12 mouse cellular contexts compared by ENCODE assay signal in genomic region chr4:106953760-106954159, GRCm38 (mm10). TPM values are rescaled to one million over a fixed set of nuclear protein-coding genes. Genes with fewer than 3 reads are reported as not detected.
DNase-seq lines count a peak whose midpoint lies in the region; ATAC-seq and TF ChIP-seq lines count a peak whose summit lies in the region.
"Had no signal": no experiment of that assay in that cellular context is flagged by ENCODE, and none has a peak within 500 bp of the region (broad histone marks: within the 10 kb centered on the region; RNA-seq: fewer than 3 reads in every experiment).

No protein-coding gene starts in this region.

- H3K4me2 ChIP-seq in heart, embryonic 13.5 days: no peak overlapping the region
- H3K4me2 ChIP-seq in hindbrain, embryonic 12.5 days (replicated peaks): no peak overlapping the region
- H3K4me2 ChIP-seq in stomach, postnatal 0 days (replicated peaks; ENCODE audit: low read depth): no peak overlapping the region

- H3K9ac ChIP-seq in heart, embryonic 13.5 days: peak overlapping the region; percentile 3
- H3K9ac ChIP-seq in hindbrain, embryonic 12.5 days: no peak overlapping the region
- no peak overlapping the region for H3K9ac ChIP-seq in stomach, postnatal 0 days (ENCODE audit: low read length)

- H3K36me3 ChIP-seq in heart, embryonic 13.5 days: no peaks in the 10 kb centered on the region
- H3K36me3 ChIP-seq in hindbrain, embryonic 12.5 days: 0 out of 2 replicates have a peak, but pooled peaks cover 4% of the 10 kb centered on the region
- H3K36me3 ChIP-seq in stomach, postnatal 0 days (ENCODE audit: control insufficient read depth, insufficient read depth, low read length): no peaks in the 10 kb centered on the region

- ATAC-seq in heart, embryonic 13.5 days (ENCODE audit: extremely low read depth, insufficient number of reproducible peaks, low FRiP score, low TSS enrichment): no peak
- no peak for ATAC-seq in hindbrain, embryonic 12.5 days (ENCODE audit: low FRiP score)
- ATAC-seq in stomach, postnatal 0 days (ENCODE audit: low FRiP score, low TSS enrichment): no peak

- 72% methylated on average over 5 of the region's 5 CpGs for WGBS in heart, embryonic 13.5 days
- 82% methylated on average over 5 of the region's 5 CpGs for WGBS in hindbrain, embryonic 12.5 days
- 71% methylated on average over 5 of the region's 5 CpGs for WGBS in stomach, postnatal 0 days

- no peak overlapping the region for H3K4me3 ChIP-seq in heart, embryonic 13.5 days
- H3K4me3 ChIP-seq in hindbrain, embryonic 12.5 days: no peak overlapping the region
- H3K4me3 ChIP-seq in stomach, postnatal 0 days (ENCODE audit: low read depth, low read length): no peak overlapping the region
- H3K4me3 ChIP-seq: myocyte had no signal

- peaks cover 89% of the 10 kb centered on the region for H3K4me1 ChIP-seq in heart, embryonic 13.5 days
- H3K4me1 ChIP-seq in hindbrain, embryonic 12.5 days: peaks cover 91% of the 10 kb centered on the region
- H3K4me1 ChIP-seq in stomach, postnatal 0 days (replicated peaks; ENCODE audit: control insufficient read depth, insufficient read depth): peaks cover 15% of the 10 kb centered on the region

- TF ChIP-seq CTCF in stomach, postnatal 0 days (IDR thresholded peaks at IDR 0.05; ENCODE audit: low read depth): no peak

- DNase-seq in heart, adult 9 months (ENCODE audit: low spot score in 2 of 2): no peak
- DNase-seq in Muller cell, postnatal 12 days (ENCODE audit: inconsistent ontology term): peak; percentile 70
- peak; percentile 83 to 85 for DNase-seq in cerebellum, adult 18-20 months
- no peak for DNase-seq in testis, postnatal 10 days (ENCODE audit: low spot score)
- DNase-seq in embryo, embryonic 11 days: no peak
- DNase-seq in stomach, postnatal 0 days (ENCODE audit: low spot score): no peak
- DNase-seq: kidney, adult 9 months; lung, adult 2 months; thymus, adult 18-20 months had no signal

- no peaks in the 10 kb centered on the region for H3K9me3 ChIP-seq in heart, embryonic 13.5 days
- H3K9me3 ChIP-seq in hindbrain, embryonic 12.5 days (replicated peaks): no peaks in the 10 kb centered on the region
- no peaks in the 10 kb centered on the region for H3K9me3 ChIP-seq in stomach, postnatal 0 days (ENCODE audit: control insufficient read depth, low read length)

- H3K27ac ChIP-seq in heart, embryonic 13.5 days (replicated peaks): peak overlapping the region; percentile 77
- H3K27ac ChIP-seq in hindbrain, embryonic 12.5 days: peak overlapping the region; percentile 49; the same call in 1 of the 2 replicates
- H3K27ac ChIP-seq in stomach, postnatal 0 days (replicated peaks): no peak overlapping the region

- H3K27me3 ChIP-seq in heart, embryonic 13.5 days (replicated peaks): no peaks in the 10 kb centered on the region
- no peaks in the 10 kb centered on the region for H3K27me3 ChIP-seq in hindbrain, embryonic 12.5 days
- H3K27me3 ChIP-seq in stomach, postnatal 0 days (ENCODE audit: control insufficient read depth, insufficient read depth, low read length): no peaks in the 10 kb centered on the region

- no peak for TF ChIP-seq EP300 in stomach, postnatal 0 days (optimal IDR thresholded peaks at IDR 0.05)

RNA-seq across cellular contexts. Expression of gene Ssbp3, which starts 43.3 kb away (rescaled TPM):
- polyA plus RNA-seq in heart, embryonic 13.5 days (2015; fragmentation: Nextera tagmentation; extraction: Ambion mirVana): 59.8 and 61.9 TPM in 2 replicates
- 285 and 302 TPM in 2 replicates for polyA plus RNA-seq in hindbrain, embryonic 12.5 days (2016; fragmentation: Nextera tagmentation; extraction: Ambion mirVana)
- polyA plus RNA-seq in stomach, postnatal 0 days (2015; fragmentation: Nextera tagmentation; extraction: Ambion mirVana): 39.3 and 50.0 TPM in 2 replicates

Comparison
In these comparisons a context has a peak if more than half of its experiments do, and no peak if none do; other contexts are left out.
1. DNase-seq: peak in Muller cell, postnatal 12 days (single experiment) and cerebellum, adult 18-20 months (2 of 2); none in heart, adult 9 months (0 of 2), testis, postnatal 10 days (single experiment), embryo, embryonic 11 days (single experiment) and stomach, postnatal 0 days (single experiment).